ENCODE assay signal across 8 mouse cellular contexts in genomic region chrX:159628629-159629028, GRCm38 (mm10). TPM values are rescaled to one million over a fixed set of nuclear protein-coding genes. Genes with fewer than 3 reads are reported as not detected.
DNase-seq lines count a peak whose midpoint lies in the region; ATAC-seq and TF ChIP-seq lines count a peak whose summit lies in the region.

No protein-coding gene starts in this region.

- WGBS in kidney, embryonic 14.5 days: 63% methylated on average over 4 of the region's 4 CpGs
- 52% methylated on average over 4 of the region's 4 CpGs for WGBS in embryonic facial prominence, embryonic 11.5 days
- 47% methylated on average over 4 of the region's 4 CpGs for WGBS in hindbrain, postnatal 0 days
- 49% methylated on average over 4 of the region's 4 CpGs for WGBS in midbrain, embryonic 13.5 days

- no peaks in the 10 kb centered on the region for H3K27me3 ChIP-seq in kidney, embryonic 14.5 days (ENCODE audit: control insufficient read depth, insufficient read depth, low read length)
- no peaks in the 10 kb centered on the region for H3K27me3 ChIP-seq in embryonic facial prominence, embryonic 11.5 days (ENCODE audit: control insufficient read depth, insufficient read depth, low read length)
- no peaks in the 10 kb centered on the region for H3K27me3 ChIP-seq in hindbrain, postnatal 0 days (ENCODE audit: insufficient read depth, low read length)
- H3K27me3 ChIP-seq in midbrain, embryonic 13.5 days: peaks cover 2% of the 10 kb centered on the region; the same call in 1 of the 2 replicates

- DNase-seq in kidney, postnatal 36 days: no peak
- DNase-seq in embryonic facial prominence, embryonic 11.5 days (ENCODE audit: low spot score): no peak
- no peak for DNase-seq in hindbrain, postnatal 0 days (ENCODE audit: low spot score)
- no peak for DNase-seq in thymus, postnatal 10 days (ENCODE audit: low spot score in 2 of 2)
- DNase-seq in right cerebral cortex, postnatal 14 days: no peak
- no peak for DNase-seq in kidney, postnatal 10 days

- no peak for ATAC-seq in kidney, embryonic 14.5 days (ENCODE audit: low FRiP score, low TSS enrichment)
- no peak for ATAC-seq in embryonic facial prominence, embryonic 11.5 days (replicated peaks; ENCODE audit: insufficient number of reproducible peaks, low FRiP score, low TSS enrichment, low read depth)
- ATAC-seq in hindbrain, postnatal 0 days: no peak
- ATAC-seq in midbrain, embryonic 13.5 days: no peak

- H3K9ac ChIP-seq in kidney, embryonic 14.5 days (ENCODE audit: low read depth, low read length): no peak overlapping the region; the same call in 1 of the 2 replicates
- no peak overlapping the region for H3K9ac ChIP-seq in embryonic facial prominence, embryonic 11.5 days (replicated peaks; ENCODE audit: low read length)
- H3K9ac ChIP-seq in hindbrain, postnatal 0 days (replicated peaks; ENCODE audit: low read length): peak overlapping the region; percentile 61; the same call in 1 of the 2 replicates
- peak overlapping the region; percentile 83; the same call in 1 of the 2 replicates for H3K9ac ChIP-seq in midbrain, embryonic 13.5 days (replicated peaks)

- no peaks in the 10 kb centered on the region for H3K4me1 ChIP-seq in kidney, embryonic 14.5 days (ENCODE audit: control insufficient read depth, insufficient read depth, low read length)
- H3K4me1 ChIP-seq in embryonic facial prominence, embryonic 11.5 days (ENCODE audit: control insufficient read depth, insufficient read depth, low read length): no peaks in the 10 kb centered on the region
- H3K4me1 ChIP-seq in hindbrain, postnatal 0 days (ENCODE audit: insufficient read depth, low read length): no peaks in the 10 kb centered on the region
- 0 out of 2 replicates have a peak, but pooled peaks cover 4% of the 10 kb centered on the region for H3K4me1 ChIP-seq in midbrain, embryonic 13.5 days (replicated peaks)

- no peaks in the 10 kb centered on the region for H3K9me3 ChIP-seq in kidney, embryonic 14.5 days (ENCODE audit: control insufficient read depth, low read length)
- H3K9me3 ChIP-seq in embryonic facial prominence, embryonic 11.5 days (replicated peaks; ENCODE audit: control insufficient read depth, low read length): no peaks in the 10 kb centered on the region
- no peaks in the 10 kb centered on the region for H3K9me3 ChIP-seq in hindbrain, postnatal 0 days (ENCODE audit: low read length)
- H3K9me3 ChIP-seq in midbrain, embryonic 13.5 days: no peaks in the 10 kb centered on the region

- H3K27ac ChIP-seq in kidney, embryonic 14.5 days (ENCODE audit: low read depth, low read length): no peak overlapping the region
- H3K27ac ChIP-seq in embryonic facial prominence, embryonic 11.5 days (replicated peaks; ENCODE audit: low read depth, low read length): no peak overlapping the region
- no peak overlapping the region for H3K27ac ChIP-seq in hindbrain, postnatal 0 days
- H3K27ac ChIP-seq in midbrain, embryonic 13.5 days: no peak overlapping the region

- TF ChIP-seq CTCF in hindbrain, postnatal 0 days (IDR thresholded peaks at IDR 0.05; ENCODE audit: low read depth): no peak

- peak overlapping the region; percentile 53; the same call in 1 of the 2 replicates for H3K4me3 ChIP-seq in kidney, embryonic 14.5 days (ENCODE audit: low read length)
- peak overlapping the region; percentile 39; the same call in 1 of the 2 replicates for H3K4me3 ChIP-seq in embryonic facial prominence, embryonic 11.5 days (ENCODE audit: low read depth, low read length)
- peak overlapping the region; percentile 56 for H3K4me3 ChIP-seq in hindbrain, postnatal 0 days (ENCODE audit: low read length)
- peak overlapping the region; percentile 60 for H3K4me3 ChIP-seq in midbrain, embryonic 13.5 days (replicated peaks)

- no peaks in the 10 kb centered on the region for H3K36me3 ChIP-seq in kidney, embryonic 14.5 days (ENCODE audit: control insufficient read depth, insufficient read depth, low read length)
- no peaks in the 10 kb centered on the region for H3K36me3 ChIP-seq in embryonic facial prominence, embryonic 11.5 days (replicated peaks; ENCODE audit: control insufficient read depth, insufficient read depth, low read depth, low read length)
- no peaks in the 10 kb centered on the region for H3K36me3 ChIP-seq in hindbrain, postnatal 0 days (ENCODE audit: insufficient read depth, low read length)
- H3K36me3 ChIP-seq in midbrain, embryonic 13.5 days: no peaks in the 10 kb centered on the region

- H3K4me2 ChIP-seq in kidney, embryonic 14.5 days (replicated peaks; ENCODE audit: low read depth, low read length): peak overlapping the region; percentile 57
- H3K4me2 ChIP-seq in embryonic facial prominence, embryonic 11.5 days (ENCODE audit: low read depth, low read length): peak overlapping the region; percentile 56
- peak overlapping the region; percentile 60 for H3K4me2 ChIP-seq in hindbrain, postnatal 0 days (ENCODE audit: low read depth, low read length)
- peak overlapping the region; percentile 59 for H3K4me2 ChIP-seq in midbrain, embryonic 13.5 days (replicated peaks)

RNA-seq across cellular contexts. Expression of gene Sh3kbp1, which starts 1.6 kb away (rescaled TPM):
- 28.0 and 41.5 TPM in 2 replicates for polyA plus RNA-seq in kidney, embryonic 14.5 days (2014; fragmentation: Nextera tagmentation; extraction: Ambion mirVana)
- polyA plus RNA-seq in embryonic facial prominence, embryonic 11.5 days (2014; fragmentation: Nextera tagmentation; extraction: Ambion mirVana): 35.1 and 36.0 TPM in 2 replicates
- 42.0 and 45.5 TPM in 2 replicates for total RNA-seq in hindbrain, postnatal 0 days (2014; rRNA removed)
- 41.1 and 43.4 TPM in 2 replicates for polyA plus RNA-seq in hindbrain, postnatal 0 days (2015; fragmentation: Nextera tagmentation; extraction: Ambion mirVana)
- polyA plus RNA-seq in midbrain, embryonic 13.5 days (2015; fragmentation: Nextera tagmentation; extraction: Ambion mirVana): 37.6 and 39.3 TPM in 2 replicates

Comparison
In these comparisons a context has a peak if more than half of its experiments do, and no peak if none do; other contexts are left out.
1. H3K9ac ChIP-seq: peak in hindbrain, postnatal 0 days (single experiment) and midbrain, embryonic 13.5 days (single experiment); none in kidney, embryonic 14.5 days (single experiment) and embryonic facial prominence, embryonic 11.5 days (single experiment).
2. Peak in every context shown above with its lines, with median percentiles within 50 percentile points of each other: H3K4me2 ChIP-seq and H3K4me3 ChIP-seq.